ENCODE assay signal across 8 mouse cellular contexts in the genomic region with DNA sequence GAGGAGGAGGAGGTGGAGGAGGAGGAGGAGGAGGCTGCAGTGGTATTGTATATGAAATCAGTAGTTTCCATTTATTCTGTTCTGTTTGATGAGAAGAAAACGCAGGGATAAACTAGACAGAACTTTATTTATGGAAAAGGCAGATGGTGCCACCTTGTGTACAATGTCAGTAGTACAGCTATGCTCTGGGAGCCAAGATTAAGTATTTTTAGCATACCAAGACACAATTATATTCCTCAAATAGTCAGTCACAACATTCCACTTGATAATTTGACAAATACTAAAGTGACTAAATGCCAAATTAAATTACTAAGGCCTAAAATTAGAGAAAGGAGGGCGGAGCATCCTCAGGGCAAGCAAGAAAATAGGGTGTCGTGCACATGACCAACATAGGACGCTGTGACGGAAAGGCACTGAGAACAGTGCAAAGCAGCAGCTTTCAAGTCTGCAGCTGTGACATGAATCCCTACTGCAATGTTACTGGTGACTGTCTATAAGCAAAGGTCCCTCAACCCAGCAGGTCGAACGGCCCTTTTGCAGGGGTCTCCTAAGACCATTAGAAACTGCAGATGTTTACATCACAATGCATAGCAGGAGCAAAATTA.
DNase-seq lines count a peak whose midpoint lies in the region; ATAC-seq and TF ChIP-seq lines count a peak whose summit lies in the region.

No protein-coding gene starts in this region.

- no peaks in the 10 kb centered on the region for H3K9me3 ChIP-seq in hindbrain, embryonic 16.5 days (ENCODE audit: control insufficient read depth, low read length)
- no peaks in the 10 kb centered on the region for H3K9me3 ChIP-seq in hindbrain, embryonic 10.5 days
- no peaks in the 10 kb centered on the region for H3K9me3 ChIP-seq in ES-E14 (ENCODE audit: control insufficient read depth, insufficient read depth, low read depth, low read length)
- H3K9me3 ChIP-seq in limb, embryonic 15.5 days: no peaks in the 10 kb centered on the region

- H3K4me3 ChIP-seq in hindbrain, embryonic 16.5 days (ENCODE audit: low read length): no peak overlapping the region
- H3K4me3 ChIP-seq in hindbrain, embryonic 10.5 days: no peak overlapping the region
- no peak overlapping the region for H3K4me3 ChIP-seq in ES-E14 (ENCODE audit: insufficient read depth in 1 of 2, low read depth in 1 of 2, low read length in 2 of 2, poor library complexity in 1 of 2, severe bottlenecking in 1 of 2)
- H3K4me3 ChIP-seq in limb, embryonic 15.5 days: no peak overlapping the region

- ATAC-seq in hindbrain, embryonic 16.5 days: peak; percentile 35
- ATAC-seq in common myeloid progenitor, adult 5-6 weeks (replicated peaks; ENCODE audit: low read depth, poor library complexity, severe bottlenecking): peak; percentile 78
- ATAC-seq in limb, embryonic 15.5 days (ENCODE audit: insufficient number of reproducible peaks, low FRiP score, low TSS enrichment, low read depth): no peak

- H3K36me3 ChIP-seq in hindbrain, embryonic 16.5 days (ENCODE audit: control insufficient read depth, insufficient read depth, low read length): no peaks in the 10 kb centered on the region
- peaks cover 57% of the 10 kb centered on the region for H3K36me3 ChIP-seq in hindbrain, embryonic 10.5 days
- H3K36me3 ChIP-seq in ES-E14 (ENCODE audit: control insufficient read depth, insufficient read depth, low read length, poor library complexity, severe bottlenecking): peaks cover 9% of the 10 kb centered on the region; the same call in 1 of the 2 replicates
- peaks cover 77% of the 10 kb centered on the region for H3K36me3 ChIP-seq in limb, embryonic 15.5 days

- H3K4me2 ChIP-seq in hindbrain, embryonic 16.5 days (ENCODE audit: low read length): no peak overlapping the region
- H3K4me2 ChIP-seq in limb, embryonic 15.5 days: no peak overlapping the region

- no peaks in the 10 kb centered on the region for H3K4me1 ChIP-seq in hindbrain, embryonic 16.5 days (ENCODE audit: control insufficient read depth, insufficient read depth, low read depth, low read length)
- no peaks in the 10 kb centered on the region for H3K4me1 ChIP-seq in hindbrain, embryonic 10.5 days (replicated peaks)
- H3K4me1 ChIP-seq in ES-E14 (ENCODE audit: control insufficient read depth in 2 of 2, insufficient read depth in 2 of 2, low read length in 2 of 2, poor library complexity in 1 of 2): no peaks in the 10 kb centered on the region
- H3K4me1 ChIP-seq in limb, embryonic 15.5 days: no peaks in the 10 kb centered on the region

- in situ Hi-C loops in ES-E14 (cut with MboI; ENCODE audit: low sequenced_read_pairs in 2 of 2, unreplicated experiment in 2 of 2): no loop called here

- 74% methylated on average over 7 of the region's 7 CpGs for WGBS in hindbrain, embryonic 16.5 days
- WGBS in hindbrain, embryonic 10.5 days: 79% methylated on average over 7 of the region's 7 CpGs
- WGBS in limb, embryonic 15.5 days: 73% methylated on average over 7 of the region's 7 CpGs

- H3K27me3 ChIP-seq in hindbrain, embryonic 16.5 days (replicated peaks; ENCODE audit: control insufficient read depth, insufficient read depth, low read length): no peaks in the 10 kb centered on the region
- no peaks in the 10 kb centered on the region for H3K27me3 ChIP-seq in hindbrain, embryonic 10.5 days (ENCODE audit: insufficient read depth, poor library complexity, severe bottlenecking)
- H3K27me3 ChIP-seq in limb, embryonic 15.5 days: no peaks in the 10 kb centered on the region

- no peak for DNase-seq in hindbrain, embryonic 10.5 days (ENCODE audit: low spot score)
- DNase-seq in ES-E14 (ENCODE audit: low read depth, low spot score): peak; percentile 28
- DNase-seq in heart, postnatal 4 days: peak; percentile 78
- DNase-seq in thymus, postnatal 0 days (ENCODE audit: low spot score): peak; percentile 72
- no peak for DNase-seq in urinary bladder, adult 18-20 months (ENCODE audit: low spot score in 2 of 2)

- no peak overlapping the region for H3K27ac ChIP-seq in hindbrain, embryonic 16.5 days (ENCODE audit: low read depth, low read length)
- no peak overlapping the region for H3K27ac ChIP-seq in hindbrain, embryonic 10.5 days
- H3K27ac ChIP-seq in ES-E14 (ENCODE audit: insufficient read depth, low read depth, low read length, poor library complexity, severe bottlenecking): no peak overlapping the region
- H3K27ac ChIP-seq in limb, embryonic 15.5 days: 0 out of 2 replicates have a peak overlapping the region, but pooled peaks have one; percentile 9

- H3K9ac ChIP-seq in hindbrain, embryonic 16.5 days (ENCODE audit: low read depth, low read length): no peak overlapping the region
- H3K9ac ChIP-seq in ES-E14 (ENCODE audit: insufficient read depth, low read depth, low read length, poor library complexity, severe bottlenecking): no peak overlapping the region
- no peak overlapping the region for H3K9ac ChIP-seq in limb, embryonic 15.5 days

TF ChIP-seq in ES-E14, 5 proteins besides CTCF, POLR2A, EP300 and RAD21:
- TF ChIP-seq CHD2 (IDR thresholded peaks at IDR 0.05; ENCODE audit: low read depth, low read length): no peak
- peak; percentile 47; the same call in 1 of the 2 replicates for TF ChIP-seq ZC3H11A (IDR thresholded peaks at IDR 0.05; ENCODE audit: borderline replicate concordance, low read depth, low read length)
TF ChIP-seq in ES-E14: peak in this region for 1.

Comparison
In these comparisons a context has a peak if more than half of its experiments do, and no peak if none do; other contexts are left out.
1. DNase-seq: peak in ES-E14 (single experiment), heart, postnatal 4 days (single experiment) and thymus, postnatal 0 days (single experiment); none in hindbrain, embryonic 10.5 days (single experiment) and urinary bladder, adult 18-20 months (0 of 2).